Mouse (Mus musculus): ENCODE data around the gene Cacna1d.

GRCm38 (mm10) chr14:30240916-30241515 is 250.2 kb downstream of the Cacna1d start:
- TF ChIP-seq CTCF (IDR thresholded peaks at IDR 0.05; ENCODE audit: control insufficient read depth, insufficient read depth, insufficient read length) (no peak), MYOG (IDR thresholded peaks at IDR 0.05; ENCODE audit: control insufficient read depth, extremely low read depth, insufficient read length) (no peak), USF1 (IDR thresholded peaks at IDR 0.05; ENCODE audit: low read depth) (no peak)
